Mouse (Mus musculus): Measurements from ENCODE around the gene Mgarp. TPM values are rescaled to one million over a fixed set of nuclear protein-coding genes. Genes with fewer than 3 reads are reported as not detected.
"Not testable (repeated sequence)": the region's sequence is repeated elsewhere in the genome, so short reads cannot be mapped to it uniquely, and the experiment has no call there.

The Mgarp gene
- polyA plus RNA-seq, 1 experiment from 2014 or later, result 0.50 TPM

DNA sequence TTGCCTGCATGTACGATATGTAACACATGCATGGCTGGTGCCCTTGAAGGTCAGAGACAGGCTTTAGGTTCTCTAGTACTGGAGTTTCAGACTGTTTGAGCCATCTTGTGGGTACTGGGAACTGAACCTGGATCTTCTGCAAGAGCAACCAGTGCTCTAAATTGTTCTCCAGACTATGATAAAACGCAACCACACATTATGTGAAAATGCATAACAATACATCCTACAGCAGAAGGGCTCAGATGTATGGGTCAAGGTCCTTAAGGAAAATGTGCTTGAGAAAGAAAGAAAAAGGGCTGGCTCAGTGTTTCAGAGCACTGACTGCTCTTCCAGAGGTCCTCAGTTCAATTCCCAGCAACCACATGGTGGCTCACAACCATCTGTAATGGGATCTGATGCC, 2.9 kb downstream of the Mgarp start:
- WGBS, result 88% methylated on average over 2 of the region's 2 CpGs
- H3K4me3 ChIP-seq, result no peak overlapping the region
- ATAC-seq (replicated peaks), result no peak
- H3K4me1 ChIP-seq, result peaks cover 14% of the 10 kb centered on the region
- H3K9me3 ChIP-seq, result no peaks in the 10 kb centered on the region
- H3K4me2 ChIP-seq (replicated peaks), result no peak overlapping the region
- H3K9ac ChIP-seq (replicated peaks), result no peak overlapping the region
- H3K27ac ChIP-seq (replicated peaks), result no peak overlapping the region
- H3K27me3 ChIP-seq, result peaks cover 16% of the 10 kb centered on the region; the same call in 1 of the 2 replicates
- no peaks in the 10 kb centered on the region for H3K36me3 ChIP-seq

DNA sequence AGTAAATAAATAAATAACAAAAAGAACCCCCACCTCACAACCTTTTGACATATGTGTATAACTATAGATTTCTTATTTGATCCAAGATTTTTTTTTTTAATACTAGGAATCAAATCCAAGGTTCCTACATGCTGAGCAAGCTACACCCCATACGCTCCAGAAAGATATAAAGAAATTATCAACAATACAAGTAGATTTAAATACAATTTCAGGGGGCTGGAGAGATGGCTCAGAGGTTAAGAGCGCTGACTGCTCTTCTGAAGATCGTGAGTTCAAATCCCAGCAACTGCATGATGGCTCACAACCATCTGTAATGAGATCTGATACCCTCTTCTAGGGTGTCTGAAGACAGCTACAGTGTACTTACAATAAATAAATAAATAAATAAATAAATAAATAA, 3.5 kb downstream of the Mgarp start:
- not testable (repeated sequence) for H3K4me2 ChIP-seq (replicated peaks); H3K9ac ChIP-seq (replicated peaks)
- 96% methylated on average over 3 of the region's 3 CpGs for WGBS

DNA sequence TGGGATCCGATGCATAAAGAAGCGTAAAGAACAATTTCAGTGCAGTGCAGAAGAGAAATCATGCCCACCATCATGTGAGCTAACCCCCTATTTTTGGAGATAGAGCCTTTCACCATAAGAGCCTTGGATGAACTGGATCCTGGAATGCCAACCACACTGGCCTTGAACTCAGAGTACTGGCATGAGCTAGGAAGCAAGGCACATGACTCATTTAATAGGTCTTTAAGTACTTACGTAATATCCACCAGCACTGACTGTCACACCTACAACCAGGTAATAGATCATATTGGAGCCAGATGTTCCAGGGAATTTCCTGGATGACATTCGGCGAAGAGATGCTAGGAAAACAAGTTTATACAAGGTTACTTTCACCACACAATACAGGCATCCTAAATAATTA, 4.9 kb downstream of the Mgarp start:
- no peak for ATAC-seq (replicated peaks)
- WGBS, result 95% methylated on average over 5 of the region's 5 CpGs

More for the DNA sequence above, 3.5 kb downstream of the Mgarp start:
- not testable (repeated sequence) for H3K9me3 ChIP-seq; H3K4me3 ChIP-seq; ATAC-seq (replicated peaks); H3K36me3 ChIP-seq; H3K27ac ChIP-seq (replicated peaks)
- H3K4me1 ChIP-seq, result peaks cover 14% of the 10 kb centered on the region
- H3K27me3 ChIP-seq, result peaks cover 17% of the 10 kb centered on the region; the same call in 1 of the 2 replicates

DNA sequence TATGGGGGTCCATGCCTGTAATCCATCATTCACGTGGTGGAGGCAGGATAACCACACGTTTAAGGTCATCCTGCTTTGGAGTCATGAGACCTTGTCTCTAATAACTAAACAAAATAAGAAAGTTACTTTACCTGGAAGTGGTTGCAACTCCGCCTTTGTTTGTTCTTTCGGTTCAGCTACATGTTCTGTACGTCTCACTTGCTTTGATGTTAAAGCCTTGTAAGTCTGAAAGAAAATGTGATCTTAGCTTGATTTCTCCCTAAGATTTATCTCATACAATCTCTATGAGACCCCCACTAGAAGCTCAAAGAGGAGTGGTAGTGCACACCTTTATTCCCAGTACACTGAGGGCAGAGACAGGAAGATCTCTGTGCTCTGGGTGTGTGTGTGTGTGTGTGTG, 5.4 kb downstream of the Mgarp start:
- no peak for ATAC-seq (replicated peaks)
- no peaks in the 10 kb centered on the region for H3K9me3 ChIP-seq
- no peak overlapping the region for H3K4me2 ChIP-seq (replicated peaks)
- no peak overlapping the region for H3K4me3 ChIP-seq
- H3K27me3 ChIP-seq, result peaks cover 8% of the 10 kb centered on the region; the same call in 1 of the 2 replicates
- H3K9ac ChIP-seq (replicated peaks), result no peak overlapping the region
- WGBS, result 86% methylated on average over 5 of the region's 5 CpGs
- H3K4me1 ChIP-seq, result peaks cover 6% of the 10 kb centered on the region
- no peaks in the 10 kb centered on the region for H3K36me3 ChIP-seq
- H3K27ac ChIP-seq (replicated peaks), result no peak overlapping the region

More for the DNA sequence above, 4.9 kb downstream of the Mgarp start:
- H3K9me3 ChIP-seq, result no peaks in the 10 kb centered on the region
- H3K4me2 ChIP-seq (replicated peaks), result no peak overlapping the region
- no peaks in the 10 kb centered on the region for H3K36me3 ChIP-seq
- H3K27ac ChIP-seq (replicated peaks), result no peak overlapping the region
- no peak overlapping the region for H3K9ac ChIP-seq (replicated peaks)
- peaks cover 11% of the 10 kb centered on the region for H3K4me1 ChIP-seq
- H3K27me3 ChIP-seq, result peaks cover 11% of the 10 kb centered on the region; the same call in 1 of the 2 replicates
- no peak overlapping the region for H3K4me3 ChIP-seq

DNA sequence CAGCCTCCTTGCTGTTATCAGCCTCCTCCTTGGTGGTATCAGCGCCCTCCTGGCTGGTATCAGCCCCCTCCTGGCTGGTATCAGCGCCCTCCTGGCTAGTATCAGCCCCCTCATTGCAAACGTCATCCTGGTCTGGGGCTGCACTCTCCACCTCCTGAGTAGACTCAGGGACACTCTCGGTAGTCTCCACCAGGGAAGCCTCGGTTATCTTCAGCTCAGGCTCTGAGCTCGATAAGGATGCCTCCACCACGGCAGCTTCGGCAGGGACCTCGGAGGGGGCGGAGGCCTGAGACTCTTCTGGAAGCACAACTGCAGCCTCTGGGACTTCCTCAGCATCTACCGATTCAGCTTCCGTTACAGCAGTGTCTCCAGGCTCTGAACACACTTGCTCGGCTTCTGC, 7.6 kb downstream of the Mgarp start:
- H3K27me3 ChIP-seq, result 0 out of 2 replicates have a peak, but pooled peaks cover 3% of the 10 kb centered on the region
- H3K36me3 ChIP-seq, result no peaks in the 10 kb centered on the region
- H3K9me3 ChIP-seq, result no peaks in the 10 kb centered on the region
- no peak overlapping the region for H3K4me3 ChIP-seq
- no peak for ATAC-seq (replicated peaks)
- peak overlapping the region; percentile 24 for H3K4me2 ChIP-seq (replicated peaks)
- no peak overlapping the region for H3K27ac ChIP-seq (replicated peaks)
- no peak overlapping the region for H3K9ac ChIP-seq (replicated peaks)
- 0 out of 2 replicates have a peak, but pooled peaks cover 5% of the 10 kb centered on the region for H3K4me1 ChIP-seq
- 10% methylated on average over 13 of the region's 13 CpGs for WGBS

DNA sequence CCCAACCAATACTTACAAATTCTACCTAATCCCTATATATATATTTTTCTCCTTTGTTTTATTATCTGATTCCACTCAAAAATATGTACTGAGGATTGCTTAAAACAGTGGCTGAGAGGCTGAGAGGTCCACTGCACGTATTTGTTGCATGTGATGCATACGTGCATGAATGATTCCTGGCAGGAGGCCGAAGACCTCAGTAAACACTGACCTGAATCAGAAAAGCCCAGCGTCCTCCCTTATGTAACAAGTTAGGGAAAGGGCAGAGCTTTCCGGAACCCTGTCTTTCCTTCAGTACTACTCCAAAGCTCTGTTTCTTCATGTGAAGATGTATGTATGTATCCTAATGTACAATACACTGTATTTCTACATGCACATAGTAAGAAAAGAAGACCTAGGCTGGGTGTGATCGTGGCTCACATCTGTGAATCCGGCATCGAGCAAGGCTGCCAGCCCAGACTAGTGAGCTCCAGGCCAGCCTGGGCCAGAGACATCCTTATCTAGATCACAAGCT, 8.6 kb downstream of the Mgarp start:
- no peak for ATAC-seq (replicated peaks)

DNA sequence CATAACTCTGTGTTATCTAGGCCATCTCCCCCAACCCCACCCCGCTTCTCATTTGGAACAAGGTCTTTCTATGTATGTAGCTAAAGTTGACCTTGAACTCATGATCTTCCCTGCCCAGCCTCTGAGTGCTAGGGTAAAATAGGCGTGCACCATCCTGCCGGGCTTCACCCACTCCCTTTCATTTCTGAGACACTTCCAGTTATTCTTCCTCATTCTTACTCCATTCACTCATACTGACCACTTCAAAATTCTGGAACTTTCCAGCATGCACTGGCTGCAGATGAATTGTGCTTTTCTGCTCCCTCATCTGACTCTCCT, 9.4 kb downstream of the Mgarp start:
- no peak overlapping the region for H3K9ac ChIP-seq (replicated peaks)
- H3K36me3 ChIP-seq, result no peaks in the 10 kb centered on the region
- 0 out of 2 replicates have a peak, but pooled peaks cover 3% of the 10 kb centered on the region for H3K27me3 ChIP-seq
- H3K9me3 ChIP-seq, result no peaks in the 10 kb centered on the region
- no peak for ATAC-seq (replicated peaks)
- no peak overlapping the region for H3K27ac ChIP-seq (replicated peaks)
- WGBS, result 90% methylated on average over 3 of the region's 3 CpGs
- no peak overlapping the region for H3K4me2 ChIP-seq (replicated peaks)
- no peak overlapping the region for H3K4me3 ChIP-seq
- 0 out of 2 replicates have a peak, but pooled peaks cover 5% of the 10 kb centered on the region for H3K4me1 ChIP-seq

More for the DNA sequence above, 8.6 kb downstream of the Mgarp start:
- Histone ChIP-seq H3K9ac (replicated peaks) (no peak overlapping the region), H3K4me2 (replicated peaks) (no peak overlapping the region), H3K4me3 (no peak overlapping the region), H3K27ac (replicated peaks) (no peak overlapping the region), H3K27me3 (0 out of 2 replicates have a peak, but pooled peaks cover 3% of the 10 kb centered on the region), H3K36me3 (no peaks in the 10 kb centered on the region), H3K9me3 (no peaks in the 10 kb centered on the region), H3K4me1 (0 out of 2 replicates have a peak, but pooled peaks cover 5% of the 10 kb centered on the region)
- 49% methylated on average over 8 of the region's 8 CpGs for WGBS

DNA sequence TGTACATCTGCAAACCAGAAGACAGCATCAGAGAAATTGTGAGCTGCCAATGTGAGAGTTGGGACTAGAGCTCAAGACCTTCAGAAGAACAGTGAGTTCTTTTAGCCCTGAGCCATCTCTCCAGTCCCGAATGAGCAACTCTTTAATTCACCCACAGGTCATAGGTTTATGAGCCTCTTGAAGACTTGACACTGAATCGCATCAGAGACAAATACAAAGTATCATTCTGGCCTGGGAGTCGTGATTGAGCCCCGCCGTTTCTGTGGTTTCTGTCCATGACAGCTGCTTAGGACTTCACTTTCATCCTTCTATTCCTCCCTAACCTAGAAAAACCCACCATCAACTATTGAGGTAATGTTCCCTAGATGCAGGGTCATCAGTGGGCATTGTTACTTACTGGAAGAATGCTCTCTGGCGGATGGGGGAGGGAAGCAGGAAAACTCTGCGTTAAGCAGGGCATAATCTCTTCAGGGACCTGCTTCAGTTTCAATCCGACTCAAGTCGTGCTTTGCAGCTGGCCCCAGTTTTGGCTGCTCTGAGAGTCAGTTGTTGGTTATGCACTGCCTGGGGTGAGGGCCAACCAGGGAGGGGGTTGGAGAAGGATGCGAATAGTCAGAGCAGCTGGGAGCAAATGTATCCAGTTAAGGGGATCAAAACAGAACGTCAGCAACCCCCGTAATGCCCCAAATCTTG, 10.0 kb downstream of the Mgarp start:
- H3K4me3 ChIP-seq, result no peak overlapping the region
- 0 out of 2 replicates have a peak, but pooled peaks cover 5% of the 10 kb centered on the region for H3K4me1 ChIP-seq
- 50% methylated on average over 12 of the region's 12 CpGs for WGBS
- no peaks in the 10 kb centered on the region for H3K36me3 ChIP-seq
- 0 out of 2 replicates have a peak, but pooled peaks cover 3% of the 10 kb centered on the region for H3K27me3 ChIP-seq
- H3K27ac ChIP-seq (replicated peaks), result no peak overlapping the region
- ATAC-seq (replicated peaks), result no peak
- H3K4me2 ChIP-seq (replicated peaks), result no peak overlapping the region
- H3K9me3 ChIP-seq, result no peaks in the 10 kb centered on the region
- no peak overlapping the region for H3K9ac ChIP-seq (replicated peaks)

DNA sequence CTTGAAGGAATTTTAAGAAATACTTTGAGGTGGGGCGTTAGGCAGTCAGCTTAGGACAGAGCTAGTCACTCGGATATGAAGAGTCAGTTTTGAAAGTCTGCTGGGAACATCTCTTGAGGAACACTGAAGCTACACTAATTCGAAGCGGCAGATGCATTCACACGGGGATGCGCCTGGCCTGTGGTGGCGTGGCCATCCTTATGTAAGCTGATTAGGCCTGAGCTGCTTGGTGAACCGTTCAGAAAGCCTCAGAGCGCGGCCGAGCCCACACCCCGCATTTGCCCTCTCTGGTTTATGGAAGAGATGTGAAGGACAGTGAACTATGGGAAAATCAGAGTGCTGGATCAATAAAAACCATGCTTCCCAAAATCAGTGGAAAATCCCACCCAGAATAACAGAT, 13.1 kb downstream of the Mgarp start:
- Histone ChIP-seq H3K9me3 (no peaks in the 10 kb centered on the region), H3K9ac (replicated peaks) (no peak overlapping the region), H3K36me3 (no peaks in the 10 kb centered on the region), H3K27me3 (no peaks in the 10 kb centered on the region), H3K4me1 (no peaks in the 10 kb centered on the region), H3K4me3 (no peak overlapping the region), H3K27ac (replicated peaks) (no peak overlapping the region), H3K4me2 (replicated peaks) (no peak overlapping the region)
- 29% methylated on average over 12 of the region's 12 CpGs for WGBS
- ATAC-seq (replicated peaks), result no peak

DNA sequence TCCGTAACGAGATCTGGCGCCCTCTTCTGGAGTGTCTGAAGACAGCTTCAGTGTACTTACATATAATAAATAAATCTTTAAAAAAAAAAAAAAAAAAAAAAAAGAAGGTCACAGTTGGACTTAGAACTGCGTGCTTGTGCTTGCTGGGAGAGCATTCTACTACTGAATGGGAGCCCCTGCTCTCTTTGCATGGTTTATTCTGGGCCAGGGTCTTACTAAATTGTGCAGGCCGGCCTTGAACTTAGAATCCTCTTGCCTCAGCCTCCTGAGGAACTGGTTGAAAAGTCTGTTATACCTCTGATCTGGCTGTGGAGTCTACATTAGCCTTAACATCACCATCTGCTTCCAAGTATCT, 15.9 kb downstream of the Mgarp start:
- H3K27ac ChIP-seq (replicated peaks), result no peak overlapping the region
- H3K4me1 ChIP-seq, result peaks cover 5% of the 10 kb centered on the region; the same call in 1 of the 2 replicates
- H3K4me3 ChIP-seq, result no peak overlapping the region
- H3K9me3 ChIP-seq, result no peaks in the 10 kb centered on the region
- no peaks in the 10 kb centered on the region for H3K36me3 ChIP-seq
- WGBS, result 69% methylated on average over 4 of the region's 5 CpGs
- ATAC-seq (replicated peaks), result no peak
- no peaks in the 10 kb centered on the region for H3K27me3 ChIP-seq
- H3K4me2 ChIP-seq (replicated peaks), result no peak overlapping the region
- no peak overlapping the region for H3K9ac ChIP-seq (replicated peaks)

DNA sequence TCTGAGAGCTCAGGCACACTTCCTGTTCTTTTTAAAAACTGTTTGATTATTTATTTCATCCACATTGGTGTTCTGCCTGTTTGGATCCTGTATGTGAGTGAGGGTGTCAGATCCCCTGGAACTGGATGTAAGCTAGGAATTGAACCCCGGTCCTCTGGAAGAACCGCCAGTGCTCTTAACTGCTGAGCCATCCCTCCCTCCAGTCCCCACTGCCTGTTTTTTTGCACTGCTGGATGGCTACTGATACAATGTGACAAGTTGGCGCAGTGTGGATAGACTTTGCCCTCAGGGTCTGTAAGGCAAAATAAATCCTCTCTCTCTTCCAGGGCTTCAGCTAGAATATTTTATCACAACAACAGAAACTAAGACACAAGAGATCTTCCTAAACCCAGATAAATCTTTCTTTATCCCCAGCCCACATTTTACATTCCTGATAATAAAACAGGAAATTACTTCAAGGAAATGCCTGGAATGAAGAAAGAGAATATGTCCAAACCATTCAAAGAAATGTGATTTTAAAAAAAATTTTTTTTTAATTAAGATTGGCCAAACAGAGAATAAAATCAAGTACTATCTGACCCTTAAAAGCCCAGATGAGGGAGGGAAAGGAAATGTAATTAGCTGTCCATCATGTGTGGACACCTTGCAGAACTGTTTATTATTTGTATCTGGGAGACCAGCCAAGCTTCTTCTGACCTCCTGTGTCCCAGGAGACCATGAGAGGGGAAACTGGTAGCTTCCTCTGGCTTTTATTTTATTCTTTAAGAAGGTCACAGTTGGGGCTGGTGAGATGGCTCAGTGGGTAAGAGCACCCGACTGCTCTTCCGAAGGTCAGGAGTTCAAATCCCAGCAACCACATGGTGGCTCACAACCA, 16.5 kb downstream of the Mgarp start:
- Histone ChIP-seq H3K9me3 (no peaks in the 10 kb centered on the region), H3K9ac (replicated peaks) (no peak overlapping the region), H3K4me1 (peaks cover 5% of the 10 kb centered on the region; the same call in 1 of the 2 replicates), H3K4me3 (no peak overlapping the region), H3K36me3 (no peaks in the 10 kb centered on the region), H3K27me3 (no peaks in the 10 kb centered on the region), H3K27ac (replicated peaks) (no peak overlapping the region), H3K4me2 (replicated peaks) (no peak overlapping the region)
- no peak for ATAC-seq (replicated peaks)
- WGBS, result 88% methylated on average over 5 of the region's 5 CpGs

DNA sequence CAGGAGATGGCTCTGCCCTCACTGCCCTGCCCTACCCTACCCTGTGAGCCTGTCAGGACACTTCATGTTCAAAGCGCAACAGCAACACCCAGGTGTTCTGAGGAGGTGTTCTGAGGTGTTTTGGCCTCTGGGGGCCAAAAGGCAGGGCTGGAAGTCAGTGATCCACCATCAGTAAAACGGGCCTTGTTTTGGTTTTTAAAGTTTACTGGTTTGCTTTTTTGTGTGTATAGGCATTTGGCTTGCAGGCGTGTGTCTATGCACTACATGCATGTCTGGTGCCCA, 17.9 kb downstream of the Mgarp start:
- no peak overlapping the region for H3K4me2 ChIP-seq (replicated peaks)
- no peaks in the 10 kb centered on the region for H3K27me3 ChIP-seq
- H3K9ac ChIP-seq (replicated peaks), result no peak overlapping the region
- H3K36me3 ChIP-seq, result no peaks in the 10 kb centered on the region
- H3K27ac ChIP-seq (replicated peaks), result no peak overlapping the region
- H3K9me3 ChIP-seq, result no peaks in the 10 kb centered on the region
- ATAC-seq (replicated peaks), result no peak
- H3K4me3 ChIP-seq, result no peak overlapping the region
- peaks cover 5% of the 10 kb centered on the region; the same call in 1 of the 2 replicates for H3K4me1 ChIP-seq
- WGBS, result 91% methylated on average over 3 of the region's 3 CpGs
